Mouse (Mus musculus) CH12.LX (cell line): ENCODE measurements around the gene Krtap11-1.

ENCODE experiments used
- CHD2 ChIP-seq: IDR thresholded peaks from 2 replicates; pipeline ENCODE4 v1.6.1; 2011; ENCODE audit warnings: low read length, improper control_type of control experiment
- CTCF ChIP-seq, 2 experiments: IDR thresholded peaks in 1 of 2; conservative IDR thresholded peaks in 1 of 2; 2 replicates each; pipeline ENCODE4 v1.5.1; 2011 to 2012; ENCODE audit warnings: low read depth in 2 of 2, low read length in 2 of 2, improper control_type of control experiment in 1 of 2, inconsistent platforms in 1 of 2, mild to moderate bottlenecking in 1 of 2, moderate library complexity in 1 of 2
- HCFC1 ChIP-seq: IDR thresholded peaks from 2 replicates; pipeline ENCODE4 v1.6.1; 2012; ENCODE audit warnings: low read depth, mild to moderate bottlenecking, inconsistent platforms, low read length, improper control_type of control experiment
- MEF2A ChIP-seq: IDR thresholded peaks from 2 replicates; pipeline ENCODE4 v1.6.1; 2014; ENCODE audit warnings: low read depth, mild to moderate bottlenecking, inconsistent platforms, low read length, improper control_type of control experiment, borderline replicate concordance
- POLR2A ChIP-seq: IDR thresholded peaks from 2 replicates; pipeline ENCODE4 v1.6.1; 2011; ENCODE audit warnings: low read depth, mild to moderate bottlenecking, improper control_type of control experiment, low read length
- POLR2AphosphoS2 ChIP-seq: IDR thresholded peaks from 2 replicates; pipeline ENCODE4 v1.6.1; 2011; ENCODE audit warnings: low read depth, low read length, improper control_type of control experiment
- USF1 ChIP-seq: IDR thresholded peaks from 2 replicates; pipeline ENCODE4 v1.6.1; 2014; ENCODE audit warnings: low read depth, mild to moderate bottlenecking, inconsistent platforms, low read length, improper control_type of control experiment
- ZKSCAN1 ChIP-seq: IDR thresholded peaks from 2 replicates; pipeline ENCODE4 v1.6.1; 2012; ENCODE audit warnings: low read depth, inconsistent platforms, low read length, improper control_type of control experiment, borderline replicate concordance

GRCm38 (mm10) chr16:89530547-89530946 lies 40.4 kb downstream of the Krtap11-1 start:
- TF ChIP-seq CTCF (conservative IDR thresholded peaks at IDR 0.05 in 1 of 2, IDR thresholded peaks at IDR 0.05 in 1 of 2; ENCODE audit: low read depth in 2 of 2, low read length in 2 of 2), result no peak
- no peak for TF ChIP-seq USF1
- no peak for TF ChIP-seq HCFC1
- no peak for TF ChIP-seq MEF2A
- TF ChIP-seq POLR2AphosphoS2, result no peak
- TF ChIP-seq POLR2A, result no peak
- no peak for TF ChIP-seq ZKSCAN1
- no peak for TF ChIP-seq CHD2
